Mouse (Mus musculus) liver, adult 2 months (tissue): ENCODE data around the gene Taf1c.

ENCODE experiments used
- CTCF ChIP-seq: fragments of 200-500 bp; IDR thresholded peaks from 2 replicates; pipeline ENCODE4 v1.5.1; 2011; ENCODE audit warnings: low read depth, low read length, control low read depth
- POLR2A ChIP-seq: fragments of 200-500 bp; IDR thresholded peaks from 2 replicates; pipeline ENCODE4 v1.6.1; 2011; ENCODE audit warnings: low read length, control low read depth; ENCODE audit not compliant: insufficient read depth; ENCODE audit errors: extremely low read depth

GRCm38 (mm10) chr8:119635378-119635777, 30.4 kb upstream of the Taf1c start, which contains the start of gene Kcng4:
- no peak for TF ChIP-seq CTCF
- no peak for TF ChIP-seq POLR2A
